Mouse (Mus musculus) ES-CJ7 (cell line): ENCODE results near the gene Ccdc33.

Experiments used
- DNase-seq: peaks from one replicate; pipeline ENCODE4 v3.0.0; 2011; ENCODE audit warnings: low read depth, low spot score

Ccdc33 gene

GRCm38 (mm10) chr9:58118671-58119070, at the start of gene Ccdc33:
Gene Ccdc33, minus strand, starts transcription at chr9:58118823.
- no peak for DNase-seq

GRCm38 (mm10) chr9:58165779-58166178, 47.2 kb upstream of the Ccdc33 start:
- DNase-seq = no peak

- no peak for DNase-seq
Measured at GRCm38 (mm10) chr9:58163146-58163545, 44.5 kb upstream of the Ccdc33 start.

- DNase-seq = no peak
Measured at GRCm38 (mm10) chr9:58162173-58162572, 43.5 kb upstream of the Ccdc33 start.

GRCm38 (mm10) chr9:58160315-58160714, 41.7 kb upstream of the Ccdc33 start:
- no peak for DNase-seq

- no peak for DNase-seq
Measured at GRCm38 (mm10) chr9:58159855-58160254, 41.2 kb upstream of the Ccdc33 start.

GRCm38 (mm10) chr9:58158541-58159311, 40.1 kb upstream of the Ccdc33 start:
- DNase-seq = no peak

GRCm38 (mm10) chr9:58157838-58158237, 39.2 kb upstream of the Ccdc33 start:
- DNase-seq = no peak

GRCm38 (mm10) chr9:58156819-58157560, 38.4 kb upstream of the Ccdc33 start:
- DNase-seq = no peak

GRCm38 (mm10) chr9:58155366-58155765, 36.7 kb upstream of the Ccdc33 start:
- no peak for DNase-seq

- DNase-seq = no peak
Measured at GRCm38 (mm10) chr9:58153095-58153494, 34.5 kb upstream of the Ccdc33 start.

GRCm38 (mm10) chr9:58150733-58151361, 32.2 kb upstream of the Ccdc33 start:
- no peak for DNase-seq

- DNase-seq = no peak
Measured at GRCm38 (mm10) chr9:58148806-58149205, 30.2 kb upstream of the Ccdc33 start.

GRCm38 (mm10) chr9:58145417-58145816, 26.8 kb upstream of the Ccdc33 start:
- no peak for DNase-seq

GRCm38 (mm10) chr9:58144664-58145063, 26.0 kb upstream of the Ccdc33 start:
- DNase-seq = no peak

GRCm38 (mm10) chr9:58143419-58143818, 24.8 kb upstream of the Ccdc33 start:
- DNase-seq = no peak

- peak; percentile 38 for DNase-seq
Measured at GRCm38 (mm10) chr9:58139947-58140346, 21.3 kb upstream of the Ccdc33 start.

- no peak for DNase-seq
Measured at GRCm38 (mm10) chr9:58135921-58136321, 17.3 kb upstream of the Ccdc33 start.

GRCm38 (mm10) chr9:58134906-58135305, 16.3 kb upstream of the Ccdc33 start:
- DNase-seq = no peak

- no peak for DNase-seq
Measured at GRCm38 (mm10) chr9:58133893-58134884, 15.6 kb upstream of the Ccdc33 start.

GRCm38 (mm10) chr9:58131735-58132134, 13.1 kb upstream of the Ccdc33 start:
- no peak for DNase-seq
